Mouse (Mus musculus): ENCODE measurements around the gene Arhgap5. TPM values are rescaled to one million over a fixed set of nuclear protein-coding genes. Genes with fewer than 3 reads are reported as not detected.

Arhgap5 gene
- polyA plus RNA-seq, 1 experiment = 15.6 TPM

- H3K4me1 ChIP-seq (ENCODE audit: control insufficient read depth, insufficient read depth, low read length) = peaks cover 2% of the 10 kb centered on the region; the same call in 1 of the 2 replicates
- H3K27me3 ChIP-seq (ENCODE audit: control insufficient read depth, insufficient read depth, low read length) = no peaks in the 10 kb centered on the region
- no peak for TF ChIP-seq CTCF (IDR thresholded peaks at IDR 0.05; ENCODE audit: control insufficient read depth, insufficient read depth, insufficient replicate concordance, low read depth, low read length)
- TF ChIP-seq POLR2A (IDR thresholded peaks at IDR 0.05; ENCODE audit: control insufficient read depth, low read depth, low read length) = no peak
- H3K36me3 ChIP-seq (ENCODE audit: control insufficient read depth, insufficient read depth, low read length) = no peaks in the 10 kb centered on the region
- no peak overlapping the region for H3K27ac ChIP-seq (ENCODE audit: control insufficient read depth, insufficient read depth, low read depth, low read length)
- peak overlapping the region; percentile 74 for H3K4me3 ChIP-seq (ENCODE audit: control insufficient read depth, low read depth, low read length)
Measured at GRCm38 (mm10) chr12:52607411-52607810, 103.6 kb downstream of the Arhgap5 start.

GRCm38 (mm10) chr12:52615703-52616102 lies 111.9 kb downstream of the Arhgap5 start:
- H3K4me1 ChIP-seq (ENCODE audit: control insufficient read depth, insufficient read depth, low read length) = no peaks in the 10 kb centered on the region
- H3K36me3 ChIP-seq (ENCODE audit: control insufficient read depth, insufficient read depth, low read length) = no peaks in the 10 kb centered on the region
- no peaks in the 10 kb centered on the region for H3K27me3 ChIP-seq (ENCODE audit: control insufficient read depth, insufficient read depth, low read length)
- H3K4me3 ChIP-seq (ENCODE audit: control insufficient read depth, low read depth, low read length) = no peak overlapping the region
- TF ChIP-seq POLR2A (IDR thresholded peaks at IDR 0.05; ENCODE audit: control insufficient read depth, low read depth, low read length) (no peak), CTCF (IDR thresholded peaks at IDR 0.05; ENCODE audit: control insufficient read depth, insufficient read depth, insufficient replicate concordance, low read depth, low read length) (no peak)
- H3K27ac ChIP-seq (ENCODE audit: control insufficient read depth, insufficient read depth, low read depth, low read length) = no peak overlapping the region

GRCm38 (mm10) chr12:52618418-52619040 lies 114.8 kb downstream of the Arhgap5 start:
- no peaks in the 10 kb centered on the region for H3K4me1 ChIP-seq (ENCODE audit: control insufficient read depth, insufficient read depth, low read length)
- H3K36me3 ChIP-seq (ENCODE audit: control insufficient read depth, insufficient read depth, low read length) = no peaks in the 10 kb centered on the region
- TF ChIP-seq POLR2A (IDR thresholded peaks at IDR 0.05; ENCODE audit: control insufficient read depth, low read depth, low read length) (no peak), CTCF (IDR thresholded peaks at IDR 0.05; ENCODE audit: control insufficient read depth, insufficient read depth, insufficient replicate concordance, low read depth, low read length) (no peak)
- no peak overlapping the region for H3K4me3 ChIP-seq (ENCODE audit: control insufficient read depth, low read depth, low read length)
- H3K27ac ChIP-seq (ENCODE audit: control insufficient read depth, insufficient read depth, low read depth, low read length) = no peak overlapping the region
- no peaks in the 10 kb centered on the region for H3K27me3 ChIP-seq (ENCODE audit: control insufficient read depth, insufficient read depth, low read length)

- TF ChIP-seq POLR2A (IDR thresholded peaks at IDR 0.05; ENCODE audit: control insufficient read depth, low read depth, low read length) (no peak), CTCF (IDR thresholded peaks at IDR 0.05; ENCODE audit: control insufficient read depth, insufficient read depth, insufficient replicate concordance, low read depth, low read length) (no peak)
- Histone ChIP-seq H3K27ac (ENCODE audit: control insufficient read depth, insufficient read depth, low read depth, low read length) (no peak overlapping the region), H3K27me3 (ENCODE audit: control insufficient read depth, insufficient read depth, low read length) (no peaks in the 10 kb centered on the region), H3K36me3 (ENCODE audit: control insufficient read depth, insufficient read depth, low read length) (no peaks in the 10 kb centered on the region), H3K4me3 (ENCODE audit: control insufficient read depth, low read depth, low read length) (no peak overlapping the region), H3K4me1 (ENCODE audit: control insufficient read depth, insufficient read depth, low read length) (no peaks in the 10 kb centered on the region)
Measured at GRCm38 (mm10) chr12:52619644-52620043, 115.9 kb downstream of the Arhgap5 start.

Other genes with a start within 250 kb of the Arhgap5 start
- 0.59 and 0.66 TPM in 2 replicates for gene Akap6, start 195.4 kb downstream of the Arhgap5 start, polyA plus RNA-seq (2012; rRNA removed)

All from testis, adult 2 months (tissue).